Mouse (Mus musculus): ENCODE measurements around the gene Rrp12.

Rrp12 gene

DNA sequence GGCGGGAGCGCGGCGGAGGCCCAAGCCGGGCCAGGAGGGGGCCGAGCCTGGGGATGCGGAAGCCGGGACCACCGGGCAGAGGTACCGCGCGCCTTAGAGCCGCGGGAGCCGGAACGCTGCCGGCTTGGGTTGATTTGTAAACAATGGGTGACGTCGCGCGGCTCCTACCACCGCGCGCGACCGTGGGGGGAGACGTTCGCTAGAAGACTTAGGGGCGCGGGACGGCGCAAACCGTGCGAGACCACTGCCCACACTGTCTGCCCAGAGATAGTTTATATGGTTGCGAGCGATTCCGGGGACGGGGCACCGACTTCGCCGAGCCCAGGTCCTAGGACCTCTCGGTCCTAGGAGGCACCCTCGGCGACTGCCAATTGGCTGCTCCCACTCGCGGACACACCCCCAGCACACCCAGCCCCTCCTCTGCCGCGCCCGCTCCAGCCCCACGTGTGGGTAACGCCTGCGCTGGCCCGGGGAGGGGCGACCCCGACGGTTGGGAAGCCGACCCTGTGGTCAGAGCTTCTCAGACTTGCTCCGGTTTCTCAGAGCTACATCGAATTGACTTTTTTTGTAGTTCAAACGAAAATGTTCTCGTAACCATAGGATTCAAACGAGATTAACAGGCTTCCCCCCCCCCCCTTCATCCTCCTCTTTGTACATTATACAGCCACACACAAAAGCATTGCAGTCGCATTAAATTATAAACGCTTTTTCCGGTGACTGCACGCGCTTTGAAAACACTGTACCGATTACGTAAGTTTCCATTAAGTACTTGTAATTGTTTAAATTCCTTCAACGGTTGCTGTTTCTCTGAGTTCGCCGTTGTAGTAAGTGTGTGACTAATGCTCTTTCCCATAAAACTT, 47.8 kb downstream of the Rrp12 start, which contains the start of gene Frat2:
Gene Frat2, minus strand, starts transcription at position 141 of the 860 bp plus-strand sequence.
- DNase-seq = peak; percentile 93

GRCm38 (mm10) chr19:41847614-41847991, 48.4 kb downstream of the Rrp12 start:
- DNase-seq = peak; percentile 73

DNA sequence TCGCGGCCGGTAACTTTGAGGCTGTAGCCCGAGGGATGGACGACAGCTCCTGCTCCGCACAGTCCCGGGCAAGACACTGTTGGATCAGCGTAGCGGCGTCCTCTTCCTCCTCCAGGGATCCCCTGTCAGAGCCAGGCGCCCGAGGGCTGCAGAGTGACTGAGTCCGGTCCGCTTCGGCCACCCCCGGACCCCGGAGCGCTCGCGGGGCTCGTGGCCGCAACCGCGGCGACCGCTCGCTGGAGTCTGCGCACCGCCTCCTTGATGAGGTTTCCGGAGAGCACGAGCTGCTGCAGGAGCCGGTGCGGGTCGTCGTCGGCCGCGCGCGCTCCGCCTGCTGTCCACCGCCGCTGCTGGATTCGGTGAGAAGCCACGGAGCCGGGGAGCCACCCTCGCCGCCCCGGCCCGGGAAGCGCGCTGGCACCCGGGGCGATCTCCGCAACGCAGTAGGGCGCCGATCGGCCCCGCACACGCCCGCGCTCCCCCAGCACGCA, 48.8 kb downstream of the Rrp12 start:
- DNase-seq = peak; percentile 64

DNA sequence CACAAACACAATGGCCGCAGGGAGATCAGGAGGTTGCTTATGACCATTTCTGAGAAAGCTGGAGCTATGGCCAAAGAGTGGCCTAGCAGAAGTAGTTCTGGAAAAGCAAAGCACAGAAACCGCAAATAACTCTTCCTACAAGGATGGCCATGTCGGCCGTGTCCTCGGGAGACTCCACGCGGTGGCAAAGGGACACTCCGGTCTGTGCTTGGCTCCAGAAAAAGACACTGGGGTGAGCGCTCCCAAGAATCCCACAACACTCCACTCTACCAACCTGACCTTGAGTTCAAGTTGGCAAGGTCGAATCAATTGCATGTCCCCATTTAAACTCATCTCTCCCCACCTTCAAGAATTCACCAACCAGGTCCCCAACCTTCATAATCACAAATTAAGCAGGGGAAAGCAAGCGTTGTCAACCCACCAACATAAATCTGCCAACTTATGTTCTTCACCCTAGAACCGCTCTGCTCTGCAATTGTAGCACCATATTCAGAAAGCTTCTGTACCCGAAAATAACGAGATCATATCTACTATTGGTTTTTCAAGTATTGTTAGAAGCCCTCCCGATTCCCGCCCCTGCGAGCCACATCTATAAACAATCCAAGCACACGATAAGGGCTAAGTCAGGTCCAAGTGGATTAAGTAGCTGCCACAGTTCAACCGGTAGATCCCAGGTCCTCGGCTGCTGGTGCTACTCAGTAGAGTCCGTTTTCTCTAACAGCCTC, 49.4 kb downstream of the Rrp12 start:
- DNase-seq = peak; percentile 51

- DNase-seq = no peak
These were observed 51.6 kb downstream of the Rrp12 start for GRCm38 (mm10) chr19:41844345-41844744.

- DNase-seq = no peak
These were observed 53.3 kb downstream of the Rrp12 start for GRCm38 (mm10) chr19:41842706-41843105.

DNA sequence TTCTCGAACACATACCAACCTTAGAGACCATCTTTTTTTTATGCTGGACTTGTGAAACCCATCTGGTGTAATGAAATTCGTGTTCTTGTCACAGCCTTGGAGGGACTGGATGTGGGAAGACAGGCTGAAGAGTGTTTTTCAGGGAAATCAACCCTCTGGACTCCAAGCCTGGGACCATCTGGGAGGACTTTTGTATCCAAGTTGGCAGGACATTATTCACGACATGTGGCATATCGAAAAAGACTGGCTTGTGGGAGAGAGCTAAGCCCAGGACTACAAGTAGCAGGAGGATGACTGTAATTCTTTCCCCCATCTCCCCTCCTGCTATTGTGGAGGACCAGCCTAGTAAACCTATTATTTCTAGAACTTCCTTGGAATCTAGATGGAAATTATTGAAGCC, 53.8 kb downstream of the Rrp12 start:
- DNase-seq = no peak

DNA sequence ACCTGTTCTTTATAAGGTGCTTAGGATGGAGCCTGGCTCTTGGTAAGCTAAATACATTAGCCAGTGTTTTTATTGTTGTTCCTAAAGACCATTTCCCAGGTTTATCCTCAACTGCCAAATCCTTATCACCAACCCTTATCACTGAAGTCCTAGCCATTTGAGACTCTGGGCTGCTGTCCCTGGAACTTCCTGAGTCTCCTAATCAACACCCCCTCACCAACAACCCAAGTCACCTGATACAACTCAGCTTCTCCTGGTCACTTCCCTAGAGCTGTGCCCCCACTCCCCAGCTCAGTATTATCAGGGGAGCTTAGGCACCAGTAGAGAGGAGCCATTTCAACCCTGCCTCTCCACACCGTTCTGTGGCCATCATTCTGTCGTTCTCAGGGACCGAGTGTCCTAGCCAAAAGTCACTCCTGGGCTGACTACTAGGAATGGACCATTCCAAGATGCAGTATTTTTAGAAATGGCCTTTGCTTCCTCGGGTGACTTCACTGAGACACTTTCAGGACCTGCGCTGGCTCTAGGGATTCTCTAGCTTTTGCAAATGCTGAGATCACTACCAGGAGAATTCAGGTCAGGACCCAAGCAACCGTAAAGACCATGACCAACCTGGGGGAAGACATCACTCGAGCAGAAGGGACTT, 54.7 kb downstream of the Rrp12 start:
- DNase-seq = no peak

DNA sequence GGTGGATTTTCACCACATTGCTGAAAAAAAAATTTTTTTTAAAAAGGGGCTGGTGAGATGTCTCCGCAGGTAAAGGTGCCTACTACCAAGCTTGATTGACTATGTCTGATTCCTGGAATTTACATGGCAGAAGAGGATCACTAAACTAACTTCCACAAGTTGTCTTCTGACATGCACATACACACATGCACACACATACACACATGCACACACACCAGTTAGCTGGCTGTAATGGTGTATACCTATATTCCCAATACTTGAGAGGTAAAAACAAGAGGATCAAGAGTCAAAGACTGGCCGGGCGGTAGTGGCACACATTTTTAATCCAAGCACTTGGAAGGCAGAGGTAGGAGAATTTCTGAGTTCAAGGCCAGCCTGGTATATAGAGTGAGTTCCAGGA, 56.3 kb downstream of the Rrp12 start:
- DNase-seq = no peak

GRCm38 (mm10) chr19:41838808-41839207, 57.2 kb downstream of the Rrp12 start:
- no peak for DNase-seq

- DNase-seq = no peak
These were observed 58.1 kb downstream of the Rrp12 start for GRCm38 (mm10) chr19:41837917-41838261.

DNA sequence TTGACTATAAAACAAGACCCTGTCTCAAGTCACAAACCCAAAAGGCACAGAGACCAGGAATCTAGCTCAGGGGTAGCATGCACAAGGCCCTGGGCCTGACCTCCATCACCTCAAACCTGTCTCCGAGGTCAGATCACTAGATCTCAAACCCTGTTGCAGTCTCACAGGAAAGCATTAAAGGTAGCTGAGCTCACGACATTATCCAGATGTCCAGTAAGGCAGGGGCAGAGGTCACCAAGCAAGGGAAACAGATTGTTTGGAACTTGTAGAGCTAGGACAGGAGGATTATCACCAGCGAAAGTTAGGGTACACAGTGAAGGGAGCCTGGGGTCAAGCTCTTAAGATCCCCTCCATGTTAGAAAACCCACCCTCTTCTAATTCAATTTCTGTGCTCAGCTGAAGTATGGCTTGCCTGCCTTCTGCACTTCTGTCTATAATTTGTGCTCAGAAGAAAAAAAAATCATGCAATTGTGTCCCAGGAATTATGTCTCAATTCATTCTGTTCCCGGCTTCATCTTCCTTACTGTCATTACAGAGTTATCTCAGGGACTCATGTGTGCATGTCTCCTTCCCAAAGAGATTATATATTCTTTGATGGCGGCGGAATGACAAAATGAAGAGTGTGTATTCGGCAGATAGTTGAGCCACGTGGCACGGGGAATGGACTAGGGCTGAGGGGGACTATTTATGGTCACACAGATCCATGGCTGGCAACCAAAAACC, 58.6 kb downstream of the Rrp12 start:
- DNase-seq = no peak

GRCm38 (mm10) chr19:41836719-41837118, 59.3 kb downstream of the Rrp12 start:
- no peak for DNase-seq

DNA sequence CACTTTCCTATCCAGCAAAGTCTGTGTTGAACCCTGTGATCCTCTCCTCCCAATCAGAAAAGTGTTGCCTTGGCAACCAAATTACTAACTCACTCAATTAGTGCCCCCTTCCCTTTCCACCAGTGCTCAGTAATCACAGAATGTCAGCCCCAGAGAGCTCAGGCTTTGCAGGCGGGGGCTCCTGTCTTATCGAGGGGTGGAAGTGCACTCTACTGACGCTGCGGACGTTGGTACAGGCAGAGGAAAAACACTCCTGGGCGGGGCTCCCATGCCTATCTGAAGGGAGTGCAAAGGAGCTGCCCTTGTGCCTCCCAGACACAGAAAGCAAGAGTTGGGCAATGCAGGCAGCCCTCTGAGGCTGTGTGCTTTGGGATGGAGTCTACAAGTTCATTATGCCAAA, 60.2 kb downstream of the Rrp12 start:
- peak; percentile 20 for DNase-seq

DNA sequence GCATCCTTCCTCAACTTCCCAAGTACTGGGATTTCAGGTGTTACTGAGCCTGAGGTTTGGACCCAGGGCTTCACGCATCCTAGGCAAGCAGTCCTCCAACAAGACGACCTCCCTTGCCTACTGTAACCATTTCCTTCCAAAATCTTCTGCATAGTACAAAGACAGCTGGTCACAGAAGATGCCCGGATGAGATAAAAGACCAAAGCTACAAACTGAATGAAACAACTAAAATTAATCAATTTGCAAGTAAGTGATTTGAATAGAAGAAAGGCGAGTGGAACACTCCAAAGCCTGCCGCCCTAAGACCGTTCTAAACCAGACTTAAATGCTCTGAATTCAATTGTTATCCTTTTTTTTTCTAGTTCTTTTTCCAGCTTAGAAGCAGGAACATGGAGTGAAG, 60.6 kb downstream of the Rrp12 start:
- DNase-seq = no peak

DNA sequence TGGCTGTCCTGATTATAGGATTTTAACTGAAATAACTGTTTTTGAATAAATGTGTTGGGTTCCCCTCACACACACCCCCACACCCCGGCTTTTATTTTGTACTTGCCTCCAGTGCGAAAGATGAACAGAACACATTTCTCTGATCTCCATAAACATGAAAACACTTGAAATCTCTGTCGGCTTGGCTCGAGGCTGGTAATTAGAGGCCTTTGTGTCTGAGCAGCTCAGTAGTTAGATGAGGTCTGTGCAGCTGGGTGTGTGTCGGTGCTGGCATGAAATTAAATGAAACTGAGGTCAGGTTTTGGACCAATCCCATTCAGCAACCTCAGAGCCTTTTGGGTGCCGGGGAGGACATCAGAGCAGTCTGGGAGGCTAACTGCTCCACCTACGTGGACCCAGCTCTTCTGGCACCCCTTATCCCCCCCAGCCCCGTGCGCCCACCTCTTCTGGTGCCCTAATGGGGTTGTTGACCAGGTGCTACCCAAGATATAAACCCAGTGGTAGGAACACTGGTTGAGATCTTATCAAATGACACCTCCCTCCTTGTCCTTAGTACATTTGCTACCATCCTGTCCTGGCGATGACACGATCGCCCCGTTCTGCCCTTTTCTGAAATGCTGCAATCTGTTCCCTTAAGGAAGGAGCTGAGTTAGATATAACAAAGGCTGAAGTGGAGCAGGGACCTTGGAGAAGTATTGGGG, 63.3 kb downstream of the Rrp12 start:
- no peak for DNase-seq

GRCm38 (mm10) chr19:41831718-41832391, 64.1 kb downstream of the Rrp12 start:
- DNase-seq = no peak

- peak; percentile 49 for DNase-seq
These were observed 64.8 kb downstream of the Rrp12 start for GRCm38 (mm10) chr19:41831101-41831570.

DNA sequence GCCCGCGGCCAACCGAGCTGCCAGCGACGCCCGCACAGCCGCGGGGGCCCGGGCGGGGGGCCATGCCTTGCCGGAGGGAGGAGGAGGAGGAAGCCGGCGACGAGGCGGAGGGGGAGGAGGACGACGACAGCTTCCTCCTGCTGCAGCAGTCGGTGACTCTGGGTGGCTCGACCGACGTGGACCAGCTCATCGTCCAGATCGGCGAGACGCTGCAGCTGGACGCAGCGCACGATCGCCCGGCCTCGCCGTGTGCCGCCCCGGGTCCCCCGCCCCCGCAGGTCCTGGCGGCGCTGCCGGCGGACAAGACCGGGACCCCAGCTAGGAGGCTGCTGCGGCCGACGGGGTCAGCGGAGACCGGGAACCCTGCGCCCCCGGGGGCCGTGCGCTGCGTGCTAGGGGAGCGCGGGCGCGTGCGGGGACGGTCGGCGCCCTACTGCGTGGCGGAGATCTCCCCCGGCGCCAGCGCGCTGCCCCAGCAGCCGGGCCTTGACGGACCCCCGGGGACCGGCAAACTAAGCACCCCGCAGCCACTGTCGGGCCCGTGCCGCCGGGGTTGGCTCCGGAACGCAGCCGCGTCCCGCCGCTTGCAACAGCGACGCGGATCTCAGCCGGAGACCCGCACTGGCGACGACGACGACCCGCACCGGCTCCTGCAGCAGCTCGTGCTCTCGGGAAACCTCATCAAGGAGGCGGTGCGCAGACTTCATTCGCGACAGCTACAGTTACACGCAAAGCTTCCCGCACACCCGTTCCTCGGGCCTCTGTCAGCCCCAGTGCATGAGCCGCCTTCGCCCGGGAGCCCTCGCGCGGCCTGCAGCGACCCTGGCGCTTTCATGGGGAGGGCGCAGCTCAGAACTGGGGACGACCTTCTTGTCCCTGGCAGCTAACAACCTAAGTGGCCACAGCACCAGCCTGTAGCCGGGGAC, 65.6 kb downstream of the Rrp12 start:
- DNase-seq = peak; percentile 86

GRCm38 (mm10) chr19:41829381-41830105, 66.4 kb downstream of the Rrp12 start, which contains the start of gene Frat1:
Gene Frat1 (plus strand): TSS chr19:41829970.
- peak; percentile 90 for DNase-seq
